Mouse (Mus musculus): ENCODE measurements around the gene Gm10663.

- TF ChIP-seq TAL1 (IDR thresholded peaks at IDR 0.05; ENCODE audit: low read length), result no peak
- TF ChIP-seq GATA1 (IDR thresholded peaks at IDR 0.05; ENCODE audit: low read length), result no peak
These were observed 51.2 kb downstream of the Gm10663 start for GRCm38 (mm10) chr8:65126014-65126413.
